Mouse (Mus musculus): ENCODE measurements around the gene Alkbh6.

Gene Alkbh6

GRCm38 (mm10) chr7:30308076-30309005 lies at the start of gene Alkbh6:
TSS of gene Alkbh6 (plus strand) at chr7:30308717.
- peak; percentile 96 to 98 for DNase-seq

GRCm38 (mm10) chr7:30265041-30265440 lies 43.5 kb upstream of the Alkbh6 start:
- no peak for DNase-seq

- DNase-seq: no peak
These were observed 43.0 kb upstream of the Alkbh6 start for GRCm38 (mm10) chr7:30265531-30265930.

GRCm38 (mm10) chr7:30265935-30266334 lies 42.6 kb upstream of the Alkbh6 start:
- DNase-seq: no peak

GRCm38 (mm10) chr7:30266780-30267179 lies 41.7 kb upstream of the Alkbh6 start:
- no peak for DNase-seq

- no peak for DNase-seq
These were observed 38.9 kb upstream of the Alkbh6 start for GRCm38 (mm10) chr7:30269641-30270040.

- DNase-seq: no peak
These were observed 34.1 kb upstream of the Alkbh6 start for GRCm38 (mm10) chr7:30274383-30274782.

GRCm38 (mm10) chr7:30278911-30279310 lies 29.6 kb upstream of the Alkbh6 start:
- DNase-seq: no peak

- no peak for DNase-seq
These were observed 29.0 kb upstream of the Alkbh6 start for GRCm38 (mm10) chr7:30279536-30279935.

GRCm38 (mm10) chr7:30279951-30280669 lies 28.4 kb upstream of the Alkbh6 start, which contains the start of the genes Thap8 and Wdr62:
TSS of gene Thap8 (plus strand) at chr7:30280094.
TSS of gene Wdr62 (minus strand) at chr7:30280419.
- DNase-seq: peak; percentile 91 to 93

- DNase-seq: peak; percentile 85 to 87
These were observed 27.8 kb upstream of the Alkbh6 start for GRCm38 (mm10) chr7:30280670-30281138.

GRCm38 (mm10) chr7:30281522-30281921 lies 27.0 kb upstream of the Alkbh6 start:
- no peak for DNase-seq

- no peak for DNase-seq
These were observed 25.8 kb upstream of the Alkbh6 start for GRCm38 (mm10) chr7:30282740-30283139.

- no peak for DNase-seq
These were observed 21.7 kb upstream of the Alkbh6 start for GRCm38 (mm10) chr7:30286701-30287410.

- DNase-seq: no peak
These were observed 20.5 kb upstream of the Alkbh6 start for GRCm38 (mm10) chr7:30288046-30288445.

- no peak for DNase-seq
These were observed 19.3 kb upstream of the Alkbh6 start for GRCm38 (mm10) chr7:30289071-30289713.

- no peak for DNase-seq
These were observed 18.7 kb upstream of the Alkbh6 start for GRCm38 (mm10) chr7:30289714-30290399.

- DNase-seq: no peak
These were observed 17.0 kb upstream of the Alkbh6 start, which contains the start of gene Clip3 for GRCm38 (mm10) chr7:30291215-30292131. TSS of gene Clip3 (plus strand) at chr7:30291728.

- DNase-seq: no peak
These were observed 14.7 kb upstream of the Alkbh6 start for GRCm38 (mm10) chr7:30293795-30294194.

GRCm38 (mm10) chr7:30294296-30294695 lies 14.2 kb upstream of the Alkbh6 start:
- DNase-seq: no peak

- DNase-seq: no peak
These were observed 13.4 kb upstream of the Alkbh6 start for GRCm38 (mm10) chr7:30295103-30295502.

All from kidney, adult 8-10 months (tissue).